18 mouse cellular contexts compared by ENCODE assay signal in the genomic region with DNA sequence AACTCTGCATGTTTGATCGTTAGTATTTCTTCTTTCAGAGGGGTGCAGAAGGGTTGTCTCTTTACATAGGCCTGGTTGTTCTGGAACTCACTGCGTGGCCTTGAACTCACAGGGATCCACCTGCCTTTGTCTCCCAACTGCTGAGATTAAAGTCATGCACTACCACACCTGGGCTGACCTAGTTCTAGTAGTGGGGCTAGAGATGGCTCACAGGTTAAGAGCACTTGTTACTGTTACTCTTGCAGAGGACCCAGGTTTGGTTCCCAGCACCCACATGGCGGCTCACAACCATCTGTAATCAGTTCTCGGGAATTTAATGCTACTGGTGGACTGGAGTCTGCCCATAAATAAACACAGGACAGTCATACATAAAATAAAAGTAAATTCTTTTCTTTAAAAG. TPM values are rescaled to one million over a fixed set of nuclear protein-coding genes. Genes with fewer than 3 reads are reported as not detected.
DNase-seq lines count a peak whose midpoint lies in the region; ATAC-seq and TF ChIP-seq lines count a peak whose summit lies in the region.
"Had no signal": no experiment of that assay in that cellular context is flagged by ENCODE, and none has a peak within 500 bp of the region (broad histone marks: within the 10 kb centered on the region; RNA-seq: fewer than 3 reads in every experiment).

No protein-coding gene starts in this region.

- H3K4me2 ChIP-seq in forebrain, embryonic 14.5 days (ENCODE audit: low read length) = no peak overlapping the region
- H3K4me2 ChIP-seq in forebrain, embryonic 16.5 days (ENCODE audit: low read length) = no peak overlapping the region
- H3K4me2 ChIP-seq in hindbrain, embryonic 13.5 days = no peak overlapping the region
- H3K4me2 ChIP-seq: heart, embryonic 13.5 days had no signal

- 96% methylated on average over 4 of the region's 4 CpGs for WGBS in forebrain, embryonic 14.5 days
- 97% methylated on average over 4 of the region's 4 CpGs for WGBS in forebrain, embryonic 16.5 days
- 98% methylated on average over 4 of the region's 4 CpGs for WGBS in hindbrain, embryonic 13.5 days
- 96% methylated on average over 4 of the region's 4 CpGs for WGBS in hindbrain, embryonic 10.5 days

- peak overlapping the region; percentile 98; the same call in 1 of the 2 replicates for H3K27ac ChIP-seq in forebrain, embryonic 14.5 days (ENCODE audit: low read depth, low read length)
- H3K27ac ChIP-seq in forebrain, embryonic 16.5 days (ENCODE audit: low read length) = no peak overlapping the region; the same call in 1 of the 2 replicates
- 0 out of 2 replicates have a peak overlapping the region, but pooled peaks have one; percentile 93 for H3K27ac ChIP-seq in hindbrain, embryonic 13.5 days
- H3K27ac ChIP-seq in hindbrain, embryonic 10.5 days = no peak overlapping the region
- peak overlapping the region; percentile 91; the same call in 1 of the 2 replicates for H3K27ac ChIP-seq in layer of hippocampus, adult 2 months
- H3K27ac ChIP-seq: embryonic facial prominence, embryonic 10.5 days; heart, adult 2 months; hindbrain, postnatal 0 days had no signal

- H3K27me3 ChIP-seq in forebrain, embryonic 14.5 days (replicated peaks; ENCODE audit: control insufficient read depth, insufficient read depth, low read length) = no peaks in the 10 kb centered on the region
- no peaks in the 10 kb centered on the region for H3K27me3 ChIP-seq in forebrain, embryonic 16.5 days (replicated peaks; ENCODE audit: control insufficient read depth, insufficient read depth, low read length)
- no peaks in the 10 kb centered on the region for H3K27me3 ChIP-seq in hindbrain, embryonic 13.5 days
- no peaks in the 10 kb centered on the region for H3K27me3 ChIP-seq in hindbrain, embryonic 10.5 days (ENCODE audit: insufficient read depth, poor library complexity, severe bottlenecking)
- H3K27me3 ChIP-seq: CH12.LX; heart, embryonic 13.5 days; Patski had no signal

- H3K4me3 ChIP-seq in forebrain, embryonic 14.5 days (ENCODE audit: low read depth, low read length) = no peak overlapping the region
- H3K4me3 ChIP-seq in forebrain, embryonic 16.5 days (replicated peaks; ENCODE audit: low read length) = no peak overlapping the region
- no peak overlapping the region for H3K4me3 ChIP-seq in hindbrain, embryonic 13.5 days
- no peak overlapping the region for H3K4me3 ChIP-seq in hindbrain, embryonic 10.5 days
- H3K4me3 ChIP-seq in layer of hippocampus, adult 2 months = no peak overlapping the region
- H3K4me3 ChIP-seq: embryonic facial prominence, embryonic 10.5 days; heart, adult 2 months; heart, embryonic 13.5 days had no signal

- H3K4me1 ChIP-seq in forebrain, embryonic 14.5 days (ENCODE audit: control insufficient read depth, insufficient read depth, low read length) = peaks cover 21% of the 10 kb centered on the region
- H3K4me1 ChIP-seq in forebrain, embryonic 16.5 days (replicated peaks; ENCODE audit: control insufficient read depth, insufficient read depth, low read length) = peaks cover 15% of the 10 kb centered on the region
- H3K4me1 ChIP-seq in hindbrain, embryonic 13.5 days (replicated peaks) = peaks cover 25% of the 10 kb centered on the region
- H3K4me1 ChIP-seq in hindbrain, embryonic 10.5 days (replicated peaks) = peaks cover 10% of the 10 kb centered on the region; the same call in 1 of the 2 replicates

- no peak overlapping the region for H3K9ac ChIP-seq in forebrain, embryonic 14.5 days (ENCODE audit: low read length)
- no peak overlapping the region for H3K9ac ChIP-seq in forebrain, embryonic 16.5 days (replicated peaks; ENCODE audit: low read depth, low read length)
- H3K9ac ChIP-seq in hindbrain, embryonic 13.5 days = no peak overlapping the region
- H3K9ac ChIP-seq: heart, embryonic 13.5 days had no signal

- peaks cover 29% of the 10 kb centered on the region for H3K36me3 ChIP-seq in forebrain, embryonic 14.5 days (ENCODE audit: control insufficient read depth, insufficient read depth, low read length)
- peaks cover 7% of the 10 kb centered on the region for H3K36me3 ChIP-seq in forebrain, embryonic 16.5 days (ENCODE audit: control insufficient read depth, insufficient read depth)
- peaks cover 28% of the 10 kb centered on the region for H3K36me3 ChIP-seq in hindbrain, embryonic 13.5 days
- H3K36me3 ChIP-seq in hindbrain, embryonic 10.5 days = peaks cover 51% of the 10 kb centered on the region

- ATAC-seq in forebrain, embryonic 14.5 days = no peak
- ATAC-seq in forebrain, embryonic 16.5 days = no peak
- no peak for ATAC-seq in hindbrain, embryonic 13.5 days (ENCODE audit: low FRiP score)
- ATAC-seq: activated CD4-positive, CD25-positive, alpha-beta regulatory T cell, adult 4 months; hindbrain, postnatal 0 days; intestine, embryonic 16.5 days; Patski had no signal

- TF ChIP-seq CTCF in layer of hippocampus, adult 2 months (conservative IDR thresholded peaks at IDR 0.05) = no peak

- DNase-seq in forebrain, embryonic 14.5 days (ENCODE audit: low spot score) = no peak
- no peak for DNase-seq in hindbrain, embryonic 10.5 days (ENCODE audit: low spot score)
- no peak for DNase-seq in layer of hippocampus, adult 2 months (ENCODE audit: low spot score in 2 of 2)
- DNase-seq in layer of hippocampus, adult 9-10 months (ENCODE audit: low spot score) = no peak
- DNase-seq: adrenal gland, postnatal 14 days; cerebellum, adult 11-12 months; gastrocnemius, postnatal 36 days; heart, adult 2 months; heart, postnatal 36 days had no signal

- H3K9me3 ChIP-seq in forebrain, embryonic 14.5 days (replicated peaks; ENCODE audit: control insufficient read depth, low read length) = no peaks in the 10 kb centered on the region
- H3K9me3 ChIP-seq in forebrain, embryonic 16.5 days (ENCODE audit: control insufficient read depth, low read length) = no peaks in the 10 kb centered on the region
- no peaks in the 10 kb centered on the region for H3K9me3 ChIP-seq in hindbrain, embryonic 13.5 days
- no peaks in the 10 kb centered on the region for H3K9me3 ChIP-seq in hindbrain, embryonic 10.5 days
- H3K9me3 ChIP-seq: embryonic facial prominence, embryonic 10.5 days; heart, embryonic 13.5 days had no signal

RNA-seq across cellular contexts. Expression of a gene that starts 30.7 kb away (rescaled TPM):
- 34.1 and 48.5 TPM in 2 replicates for polyA plus RNA-seq in forebrain, embryonic 14.5 days (2014; fragmentation: Nextera tagmentation; extraction: Ambion mirVana)
- polyA plus RNA-seq in forebrain, embryonic 16.5 days (2015; fragmentation: Nextera tagmentation; extraction: Ambion mirVana) = 51.2 and 52.1 TPM in 2 replicates
- 41.2 and 41.3 TPM in 2 replicates for polyA plus RNA-seq in hindbrain, embryonic 13.5 days (2015; fragmentation: Nextera tagmentation; extraction: Ambion mirVana)
- polyA plus RNA-seq in hindbrain, embryonic 10.5 days (2016; fragmentation: Nextera tagmentation; extraction: Ambion mirVana) = 21.6 and 27.5 TPM in 2 replicates
- 10 to 100 TPM; 37.3 to 40.2 TPM for total RNA-seq in layer of hippocampus, adult 2 months (2021)

Comparison
In these comparisons a context has a peak if more than half of its experiments do, and no peak if none do; other contexts are left out.
1. H3K27ac ChIP-seq: peak in forebrain, embryonic 14.5 days (single experiment), hindbrain, embryonic 13.5 days (single experiment) and layer of hippocampus, adult 2 months (single experiment); none in forebrain, embryonic 16.5 days (single experiment) and hindbrain, embryonic 10.5 days (single experiment).